Mouse (Mus musculus): Measurements from ENCODE around the gene Epn2.

DNA sequence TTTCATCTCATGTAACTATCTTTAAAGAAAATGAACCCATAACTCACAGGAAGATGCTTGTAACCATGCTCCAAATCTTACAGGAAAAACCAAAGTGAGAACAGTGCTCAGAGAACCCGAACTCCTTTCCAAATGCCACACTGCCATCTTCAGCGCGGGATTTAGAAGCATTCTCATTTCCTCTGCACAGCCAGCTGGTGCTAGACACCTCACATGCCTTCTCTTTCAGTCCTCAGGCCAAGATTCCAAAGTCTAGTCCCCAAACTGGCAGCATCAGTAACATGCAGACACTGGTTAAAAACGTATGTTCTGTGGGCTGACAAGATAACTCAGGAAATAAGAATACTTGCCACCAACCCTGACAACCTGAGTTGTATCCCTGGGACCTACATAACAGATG, 6.2 kb downstream of the Epn2 start:
- peak; percentile 43 for TF ChIP-seq CTCF (IDR thresholded peaks at IDR 0.05; ENCODE audit: extremely low read depth, insufficient read depth, low read length)
- TF ChIP-seq POLR2A (IDR thresholded peaks at IDR 0.05; ENCODE audit: extremely low read depth, insufficient read depth, low read length): no peak
